Mouse (Mus musculus): ENCODE results near the gene Amot. TPM values are rescaled to one million over a fixed set of nuclear protein-coding genes. Genes with fewer than 3 reads are reported as not detected.

The Amot gene
- total and polyA plus RNA-seq, 3 experiments: not detected

DNA sequence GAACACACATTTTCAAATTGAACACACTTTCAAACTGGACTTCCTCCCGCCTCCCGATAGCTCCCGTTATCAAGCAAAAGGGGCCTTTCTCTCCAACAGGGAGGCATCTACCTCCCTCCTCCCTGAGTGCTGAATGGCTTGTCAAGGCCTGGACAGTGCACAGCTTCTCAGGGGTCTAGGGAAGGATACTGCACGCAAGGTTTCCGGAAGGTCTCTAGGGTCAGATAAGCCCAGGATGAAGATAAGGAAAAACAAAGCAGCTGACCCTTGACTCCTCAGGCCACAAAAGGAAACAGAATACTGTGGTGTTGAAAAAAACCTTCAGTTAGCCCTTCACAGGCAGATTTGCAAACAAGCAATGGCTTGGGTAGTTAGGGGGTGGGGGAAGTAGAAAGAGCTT, 22.6 kb downstream of the Amot start:
- TF ChIP-seq E2F4 (IDR thresholded peaks at IDR 0.05; ENCODE audit: insufficient replicate concordance, low read depth, low read length): no peak
- TF ChIP-seq ZNF384 (IDR thresholded peaks at IDR 0.05; ENCODE audit: low read depth, low read length): no peak
- TF ChIP-seq RAD21 (IDR thresholded peaks at IDR 0.05; ENCODE audit: low read depth, low read length): no peak
- no peak for TF ChIP-seq NELFE (IDR thresholded peaks at IDR 0.05; ENCODE audit: low read depth, low read length)
- no peak for TF ChIP-seq RCOR1 (conservative IDR thresholded peaks at IDR 0.05; ENCODE audit: low read depth, low read length)
- no peak for TF ChIP-seq KAT2A (IDR thresholded peaks at IDR 0.05; ENCODE audit: insufficient replicate concordance, low read length)
- no peak for TF ChIP-seq BHLHE40 (IDR thresholded peaks at IDR 0.05; ENCODE audit: low read depth, low read length)
- TF ChIP-seq TBP (conservative IDR thresholded peaks at IDR 0.05; ENCODE audit: low read depth, low read length): no peak
- no peak for TF ChIP-seq UBTF (IDR thresholded peaks at IDR 0.05; ENCODE audit: low read depth, low read length)
- TF ChIP-seq POLR2AphosphoS2 (IDR thresholded peaks at IDR 0.05; ENCODE audit: low read depth, low read length): no peak
- no peak for TF ChIP-seq ELF1 (IDR thresholded peaks at IDR 0.05; ENCODE audit: low read depth, low read length)
- no peak for TF ChIP-seq JUN (IDR thresholded peaks at IDR 0.05; ENCODE audit: insufficient read depth, low read depth, low read length)
- no peak for TF ChIP-seq ZKSCAN1 (IDR thresholded peaks at IDR 0.05; ENCODE audit: borderline replicate concordance, low read depth, low read length)
- Histone ChIP-seq H3K4me1 (ENCODE audit: control insufficient read depth in 1 of 2, insufficient read depth in 2 of 2) (no peaks in the 10 kb centered on the region), H3K27me3 (replicated peaks) (no peaks in the 10 kb centered on the region), H3K4me2 (ENCODE audit: insufficient read depth, low read depth, poor library complexity, severe bottlenecking) (no peak overlapping the region), H3K79me2 (replicated peaks; ENCODE audit: control insufficient read depth, extremely low read depth, insufficient read depth, poor library complexity, severe bottlenecking) (no peaks in the 10 kb centered on the region), H3K9me3 (replicated peaks; ENCODE audit: low read length) (peaks cover 17% of the 10 kb centered on the region), H3K9ac (ENCODE audit: insufficient read depth, low read depth) (no peak overlapping the region), H3K4me3 (replicated peaks in 1 of 3; ENCODE audit: low read depth in 2 of 3, low read length in 2 of 3, poor library complexity in 1 of 3) (no peak overlapping the region), H3K36me3 (replicated peaks in 1 of 2; ENCODE audit: control insufficient read depth in 1 of 2, insufficient read depth in 1 of 2, low read length in 1 of 2) (no peaks in the 10 kb centered on the region), H3K27ac (ENCODE audit: insufficient read depth, low read depth) (no peak overlapping the region)
- in situ Hi-C loops (cut with MboI; ENCODE audit: low pct_ligation_motif_present, low pct_unique_long_range_greater_than_20kb, low sequenced_read_pairs): no loop called here
- no peak for DNase-seq (ENCODE audit: extremely low read depth)
- dilution Hi-C loops (cut with MboI; ENCODE audit: extremely low pct_ligation_motif_present, extremely low pct_unique_long_range_greater_than_20kb, low sequenced_read_pairs): no loop called here

DNA sequence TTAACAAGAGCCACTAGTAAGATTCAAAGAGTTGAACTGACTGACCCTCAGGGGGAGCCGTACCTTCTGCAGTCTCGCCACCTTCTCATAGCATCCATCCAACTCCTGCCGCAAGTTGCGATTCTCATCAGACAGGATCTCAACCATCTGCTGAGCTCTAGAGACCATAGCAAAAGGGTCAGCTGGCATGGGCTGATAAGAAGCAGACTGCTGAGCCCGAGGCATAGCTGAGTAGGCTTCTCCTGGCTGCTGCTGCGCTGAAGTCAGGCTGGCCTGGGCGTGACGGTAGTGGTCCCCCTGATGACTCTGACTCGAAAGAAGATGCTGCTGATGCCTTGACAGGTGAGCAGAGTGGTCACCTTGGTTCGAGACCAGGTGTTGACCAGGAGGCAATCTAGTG, 25.0 kb downstream of the Amot start:
- H3K4me2 ChIP-seq (ENCODE audit: insufficient read depth, low read depth, poor library complexity, severe bottlenecking): no peak overlapping the region
- H3K36me3 ChIP-seq (replicated peaks in 1 of 2; ENCODE audit: control insufficient read depth in 1 of 2, insufficient read depth in 1 of 2, low read length in 1 of 2): no peaks in the 10 kb centered on the region
- H3K79me2 ChIP-seq (replicated peaks; ENCODE audit: control insufficient read depth, extremely low read depth, insufficient read depth, poor library complexity, severe bottlenecking): no peaks in the 10 kb centered on the region
- no peak overlapping the region for H3K4me3 ChIP-seq (replicated peaks in 1 of 3; ENCODE audit: low read depth in 2 of 3, low read length in 2 of 3, poor library complexity in 1 of 3)
- H3K27ac ChIP-seq (ENCODE audit: insufficient read depth, low read depth): no peak overlapping the region
- in situ Hi-C loops (cut with MboI; ENCODE audit: low pct_ligation_motif_present, low pct_unique_long_range_greater_than_20kb, low sequenced_read_pairs) (no loop called here), dilution Hi-C loops (cut with MboI; ENCODE audit: extremely low pct_ligation_motif_present, extremely low pct_unique_long_range_greater_than_20kb, low sequenced_read_pairs) (no loop called here)
- no peak overlapping the region for H3K9ac ChIP-seq (ENCODE audit: insufficient read depth, low read depth)
- H3K4me1 ChIP-seq (ENCODE audit: control insufficient read depth in 1 of 2, insufficient read depth in 2 of 2): no peaks in the 10 kb centered on the region
- peaks cover 9% of the 10 kb centered on the region for H3K9me3 ChIP-seq (replicated peaks; ENCODE audit: low read length)
- TF ChIP-seq KAT2A (IDR thresholded peaks at IDR 0.05; ENCODE audit: insufficient replicate concordance, low read length): no peak
- TF ChIP-seq NELFE (IDR thresholded peaks at IDR 0.05; ENCODE audit: low read depth, low read length): no peak
- no peak for TF ChIP-seq MXI1 (IDR thresholded peaks at IDR 0.05; ENCODE audit: low read depth, low read length)
- no peak for TF ChIP-seq ZC3H11A (IDR thresholded peaks at IDR 0.05; ENCODE audit: low read depth, low read length)
- no peak for TF ChIP-seq CHD2 (IDR thresholded peaks at IDR 0.05; ENCODE audit: low read length)
- DNase-seq (ENCODE audit: extremely low read depth): no peak
- H3K27me3 ChIP-seq (replicated peaks): no peaks in the 10 kb centered on the region
